Mouse (Mus musculus): ENCODE measurements around the gene Lmln. TPM values are rescaled to one million over a fixed set of nuclear protein-coding genes. Genes with fewer than 3 reads are reported as not detected.

Gene Lmln
- 2.9 TPM for total RNA-seq (2023)

DNA sequence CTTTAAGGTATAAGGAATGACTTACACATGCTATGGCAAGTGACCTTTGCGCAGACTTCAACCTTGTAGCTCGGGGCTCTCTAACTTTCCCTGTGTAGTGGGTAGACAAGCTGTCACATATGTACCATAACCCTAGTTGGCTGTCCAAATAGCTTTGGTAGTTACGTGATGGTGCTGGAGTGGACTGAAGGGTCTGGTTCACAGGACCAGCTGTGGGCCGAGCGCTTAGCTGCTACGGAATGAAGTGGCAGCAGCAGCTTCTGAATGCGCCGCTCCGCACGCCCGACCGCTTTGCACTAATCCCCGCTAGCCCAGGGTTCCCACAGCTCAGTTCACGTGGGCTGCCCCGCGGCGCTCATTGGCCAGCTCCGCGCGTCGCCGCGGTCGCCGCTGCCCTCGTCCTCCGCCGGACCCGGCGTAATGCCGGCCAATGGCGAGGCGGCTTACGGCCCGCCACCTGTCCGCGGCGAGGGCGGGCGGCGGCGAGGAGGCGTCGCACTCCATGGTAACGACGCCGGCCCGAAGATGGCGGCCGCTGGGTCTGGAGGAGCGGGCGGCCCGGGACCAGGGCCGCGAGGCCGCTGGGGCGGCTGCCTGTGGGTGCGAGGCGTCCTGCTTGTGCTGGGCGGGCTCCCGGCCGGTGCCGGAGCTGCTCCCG, at the start of gene Lmln:
Gene Lmln (plus strand): TSS at position 498 of the 658 bp plus-strand sequence.

GRCm38 (mm10) chr16:33056095-33056785, 6.1 kb upstream of the Lmln start, which contains the start of the genes Iqcg and Rpl35a:
Iqcg (minus strand) TSS chr16:33056218.
Rpl35a (plus strand) TSS chr16:33056453.

Other genes with a start within 250 kb of the Lmln start
- gene Fyttd1, start 185.0 kb upstream of the Lmln start, total RNA-seq (2023) = 78.0 TPM
- gene Rubcn, start 184.8 kb upstream of the Lmln start, total RNA-seq (2023) = 22.2 TPM
- 96.7 TPM for gene Lrch3, start 148.4 kb upstream of the Lmln start, total RNA-seq (2023)
- gene Iqcg, start 6.3 kb upstream of the Lmln start, total RNA-seq (2023) = not detected
- 1,373 TPM for gene Rpl35a, start 6.1 kb upstream of the Lmln start, total RNA-seq (2023)
- 27.3 TPM for gene Osbpl11, start 122.5 kb downstream of the Lmln start, total RNA-seq (2023)
- gene Snx4, start 188.9 kb downstream of the Lmln start, total RNA-seq (2023) = 50.3 TPM